Mouse (Mus musculus) E14TG2a.4 (cell line): ENCODE measurements at regions not wholly inside any gene's neighbourhood (a gene's known extent, or its start where the extent isn't known, plus 50 kb on each side); places are given as distances from the start of the nearest gene placed in this dataset.

Experiments
- CTCF ChIP-seq: conservative IDR thresholded peaks from 2 replicates; pipeline ENCODE4 v1.5.1; 2014; ENCODE audit warnings: low read length
- NANOG ChIP-seq: IDR thresholded peaks from 2 replicates; pipeline ENCODE4 v1.6.1; 2014; ENCODE audit warnings: borderline replicate concordance, low read length, mixed read lengths
- POU5F1 ChIP-seq: IDR thresholded peaks from 2 replicates; pipeline ENCODE4 v1.6.1; 2014; ENCODE audit warnings: low read length, borderline replicate concordance

DNA sequence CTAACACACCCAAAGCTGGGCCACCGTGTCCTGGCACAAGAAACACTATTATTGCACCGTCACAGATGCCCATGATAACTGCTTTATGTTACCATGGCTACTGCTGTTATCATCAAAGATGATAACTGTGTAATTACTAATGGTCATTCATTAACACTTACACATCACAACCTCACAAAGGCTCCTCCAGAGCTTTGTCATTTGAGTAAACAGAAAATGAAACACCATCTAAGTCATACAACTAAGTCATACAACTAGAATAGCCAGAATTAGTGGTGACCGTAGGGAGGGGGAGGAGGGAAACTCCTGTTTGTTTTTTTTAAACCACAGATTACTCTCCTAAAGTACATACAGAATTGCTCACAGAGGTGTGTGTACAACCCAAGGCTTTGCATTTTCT lies 111.4 kb upstream of the Ofcc1 start:
- TF ChIP-seq CTCF: no peak
- no peak for TF ChIP-seq NANOG
- TF ChIP-seq POU5F1: no peak
